Mouse (Mus musculus): ENCODE results near the gene Rbbp4. TPM values are rescaled to one million over a fixed set of nuclear protein-coding genes. Genes with fewer than 3 reads are reported as not detected.

The Rbbp4 gene
- polyA plus RNA-seq, 1 experiment, result 137 TPM

DNA sequence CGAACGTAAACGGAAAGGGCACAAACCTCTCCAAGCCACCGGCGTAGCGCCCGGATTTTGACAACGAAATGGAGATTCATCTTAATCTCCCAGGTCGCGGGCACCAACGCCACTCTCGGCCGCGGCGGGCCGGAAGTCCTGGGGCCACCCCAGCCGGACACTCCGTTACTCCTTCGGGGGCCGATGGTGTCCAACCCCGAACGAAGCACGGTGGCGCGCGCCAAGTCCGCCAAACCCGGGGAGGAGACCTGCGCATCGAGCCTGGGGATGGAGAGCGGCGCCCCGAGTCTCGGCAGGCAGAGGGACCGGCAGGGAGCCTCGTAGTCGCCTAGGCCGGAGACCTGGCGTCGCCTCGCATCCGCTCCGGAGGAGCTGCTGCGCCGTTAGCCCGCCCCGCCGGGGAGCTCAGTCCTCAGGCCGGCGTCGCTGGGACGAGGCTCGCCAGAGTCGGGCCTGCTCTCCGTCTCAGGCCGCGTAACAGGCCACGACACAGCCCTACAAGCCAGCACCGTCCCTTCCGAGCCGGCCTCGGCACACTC is 424 bp downstream of the Rbbp4 start:
- peaks cover 39% of the 10 kb centered on the region for H3K4me1 ChIP-seq (ENCODE audit: control insufficient read depth, insufficient read depth, low read length)
- H3K4me3 ChIP-seq (ENCODE audit: insufficient read depth, low read length), result peak overlapping the region; percentile 94
- peak overlapping the region; percentile 79 for H3K27ac ChIP-seq (ENCODE audit: insufficient read depth, low read depth, low read length)
- TF ChIP-seq CTCF (IDR thresholded peaks at IDR 0.05; ENCODE audit: low read depth, low read length) (no peak), POLR2A (IDR thresholded peaks at IDR 0.05; ENCODE audit: borderline replicate concordance, low read depth, low read length) (0 out of 2 replicates have a peak, but pooled peaks have one; percentile 75)

DNA sequence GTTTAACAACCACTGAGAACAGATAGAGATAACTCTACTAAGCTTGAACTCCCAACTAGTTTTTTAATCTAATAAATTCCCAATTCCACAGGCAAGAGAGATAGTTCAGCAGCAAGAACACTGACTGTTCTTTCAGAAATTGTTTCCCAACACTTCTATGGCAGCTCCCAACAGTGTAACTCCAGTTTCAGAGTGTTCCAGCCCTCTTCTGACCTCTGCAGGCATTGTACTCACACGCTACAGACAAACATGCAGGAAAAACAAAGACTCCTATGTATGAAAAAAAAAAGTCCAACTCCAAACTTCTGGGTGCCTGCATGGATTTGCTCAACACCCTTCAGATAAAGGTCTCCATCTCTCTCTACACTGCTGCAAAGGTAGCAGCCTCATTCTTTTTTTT is 2.3 kb downstream of the Rbbp4 start:
- H3K4me1 ChIP-seq (ENCODE audit: control insufficient read depth, insufficient read depth, low read length), result peaks cover 37% of the 10 kb centered on the region
- no peak for TF ChIP-seq POLR2A (IDR thresholded peaks at IDR 0.05; ENCODE audit: borderline replicate concordance, low read depth, low read length)
- no peak for TF ChIP-seq CTCF (IDR thresholded peaks at IDR 0.05; ENCODE audit: low read depth, low read length)
- no peak overlapping the region; the same call in 1 of the 2 replicates for H3K4me3 ChIP-seq (ENCODE audit: insufficient read depth, low read length)
- H3K27ac ChIP-seq (ENCODE audit: insufficient read depth, low read depth, low read length), result no peak overlapping the region

- H3K27ac ChIP-seq (ENCODE audit: insufficient read depth, low read depth, low read length), result no peak overlapping the region
- H3K4me1 ChIP-seq (ENCODE audit: control insufficient read depth, insufficient read depth, low read length), result peaks cover 21% of the 10 kb centered on the region
- TF ChIP-seq POLR2A (IDR thresholded peaks at IDR 0.05; ENCODE audit: borderline replicate concordance, low read depth, low read length), result no peak
- H3K4me3 ChIP-seq (ENCODE audit: insufficient read depth, low read length), result no peak overlapping the region
These were observed 9.0 kb downstream of the Rbbp4 start for GRCm38 (mm10) chr4:129326191-129326590.

DNA sequence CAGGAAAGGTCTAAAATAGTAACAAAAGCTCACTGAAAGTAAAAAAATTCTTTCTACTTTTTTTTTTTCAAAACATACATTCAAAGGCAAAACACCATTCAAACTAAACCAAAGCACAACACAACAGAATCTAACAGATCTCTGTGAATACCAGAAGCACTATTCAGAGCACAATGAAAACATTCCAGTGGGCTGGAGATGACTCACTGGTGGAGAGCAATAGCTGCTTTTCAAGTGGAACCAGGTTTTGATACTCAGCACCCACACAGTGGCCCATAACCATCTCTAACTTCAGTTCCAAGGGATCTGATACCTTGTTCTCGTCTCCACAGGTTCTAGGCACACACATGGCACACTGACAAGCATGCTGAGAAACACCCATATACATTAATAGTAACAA is 10.4 kb downstream of the Rbbp4 start:
- Histone ChIP-seq H3K4me1 (ENCODE audit: control insufficient read depth, insufficient read depth, low read length) (peaks cover 17% of the 10 kb centered on the region), H3K4me3 (ENCODE audit: insufficient read depth, low read length) (no peak overlapping the region), H3K27ac (ENCODE audit: insufficient read depth, low read depth, low read length) (no peak overlapping the region)
- no peak for TF ChIP-seq CTCF (IDR thresholded peaks at IDR 0.05; ENCODE audit: low read depth, low read length)

GRCm38 (mm10) chr4:129323491-129323890 is 11.7 kb downstream of the Rbbp4 start:
- Histone ChIP-seq H3K4me1 (ENCODE audit: control insufficient read depth, insufficient read depth, low read length) (peaks cover 16% of the 10 kb centered on the region), H3K27ac (ENCODE audit: insufficient read depth, low read depth, low read length) (no peak overlapping the region), H3K4me3 (ENCODE audit: insufficient read depth, low read length) (no peak overlapping the region)
- no peak for TF ChIP-seq CTCF (IDR thresholded peaks at IDR 0.05; ENCODE audit: low read depth, low read length)
- no peak for TF ChIP-seq POLR2A (IDR thresholded peaks at IDR 0.05; ENCODE audit: borderline replicate concordance, low read depth, low read length)

- H3K27ac ChIP-seq (ENCODE audit: insufficient read depth, low read depth, low read length), result no peak overlapping the region
- TF ChIP-seq CTCF (IDR thresholded peaks at IDR 0.05; ENCODE audit: low read depth, low read length) (no peak), POLR2A (IDR thresholded peaks at IDR 0.05; ENCODE audit: borderline replicate concordance, low read depth, low read length) (no peak)
These were observed 13.1 kb downstream of the Rbbp4 start for GRCm38 (mm10) chr4:129322042-129322441.

DNA sequence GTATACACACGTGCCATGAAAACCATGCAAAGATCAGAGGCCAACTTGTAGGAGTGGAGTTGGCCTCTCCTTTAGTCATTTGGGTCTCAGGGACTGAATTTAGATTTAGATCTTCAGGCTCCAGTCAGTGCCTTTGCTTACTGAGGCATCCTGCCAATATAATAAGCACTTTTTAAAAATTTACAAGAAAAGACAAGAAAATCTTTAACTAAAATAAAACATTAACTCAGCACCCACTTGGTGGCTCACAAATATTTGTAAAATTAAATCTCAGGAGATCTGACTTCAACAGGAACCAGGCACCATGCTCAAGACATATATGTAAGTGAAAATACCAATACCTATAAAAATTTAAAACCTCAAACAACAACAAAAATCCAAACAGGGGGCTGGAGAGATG is 14.3 kb downstream of the Rbbp4 start:
- Histone ChIP-seq H3K4me1 (ENCODE audit: control insufficient read depth, insufficient read depth, low read length) (peaks cover 12% of the 10 kb centered on the region), H3K27ac (ENCODE audit: insufficient read depth, low read depth, low read length) (no peak overlapping the region), H3K4me3 (ENCODE audit: insufficient read depth, low read length) (no peak overlapping the region)
- no peak for TF ChIP-seq CTCF (IDR thresholded peaks at IDR 0.05; ENCODE audit: low read depth, low read length)
- no peak for TF ChIP-seq POLR2A (IDR thresholded peaks at IDR 0.05; ENCODE audit: borderline replicate concordance, low read depth, low read length)

More at GRCm38 (mm10) chr4:129322042-129322441, 13.1 kb downstream of the Rbbp4 start:
- Histone ChIP-seq H3K4me3 (ENCODE audit: insufficient read depth, low read length) (no peak overlapping the region), H3K4me1 (ENCODE audit: control insufficient read depth, insufficient read depth, low read length) (peaks cover 16% of the 10 kb centered on the region)

DNA sequence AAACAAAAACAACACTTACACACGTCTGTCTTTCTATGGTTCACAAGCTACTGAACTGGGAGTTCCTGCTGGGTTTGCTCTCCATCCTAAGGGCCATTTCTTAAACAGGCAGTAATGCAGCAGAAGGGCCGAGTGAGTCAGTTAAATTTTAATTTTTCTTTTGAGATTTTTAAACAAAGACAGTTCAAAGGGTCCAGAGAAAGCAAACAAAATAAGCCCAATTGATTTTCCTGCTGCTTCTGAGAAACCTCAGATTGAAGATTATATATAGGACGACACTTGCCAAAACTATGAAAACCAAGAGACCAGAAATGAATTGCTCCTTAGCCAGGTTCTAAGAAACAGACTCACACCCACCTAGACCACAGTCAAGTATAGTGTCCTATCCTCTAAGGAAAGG is 21.3 kb downstream of the Rbbp4 start:
- no peak overlapping the region for H3K4me3 ChIP-seq (ENCODE audit: insufficient read depth, low read length)
- no peaks in the 10 kb centered on the region for H3K4me1 ChIP-seq (ENCODE audit: control insufficient read depth, insufficient read depth, low read length)
- no peak overlapping the region for H3K27ac ChIP-seq (ENCODE audit: insufficient read depth, low read depth, low read length)
- TF ChIP-seq CTCF (IDR thresholded peaks at IDR 0.05; ENCODE audit: low read depth, low read length) (no peak), POLR2A (IDR thresholded peaks at IDR 0.05; ENCODE audit: borderline replicate concordance, low read depth, low read length) (no peak)

DNA sequence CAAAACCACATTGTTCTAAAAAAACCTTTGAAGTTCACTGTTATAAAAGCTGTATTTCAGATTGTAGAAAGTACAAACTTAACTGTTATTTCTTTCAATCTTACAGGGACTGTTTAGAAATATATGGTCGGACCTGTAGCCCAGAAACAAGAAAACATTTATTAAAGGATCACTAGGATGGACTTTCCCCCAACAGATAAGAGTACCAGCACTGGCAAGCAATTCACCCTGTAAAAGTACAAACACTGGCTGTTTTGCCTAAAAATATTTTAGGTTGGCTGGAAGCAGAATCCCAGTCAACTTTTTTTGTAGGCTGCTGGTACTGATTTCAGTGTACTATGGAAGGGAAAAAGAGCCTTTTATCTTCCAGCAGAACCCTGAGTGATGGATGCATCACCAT is 27.2 kb downstream of the Rbbp4 start:
- no peaks in the 10 kb centered on the region for H3K4me1 ChIP-seq (ENCODE audit: control insufficient read depth, insufficient read depth, low read length)
- H3K27ac ChIP-seq (ENCODE audit: insufficient read depth, low read depth, low read length), result no peak overlapping the region
- no peak overlapping the region for H3K4me3 ChIP-seq (ENCODE audit: insufficient read depth, low read length)
- no peak for TF ChIP-seq POLR2A (IDR thresholded peaks at IDR 0.05; ENCODE audit: borderline replicate concordance, low read depth, low read length)
- TF ChIP-seq CTCF (IDR thresholded peaks at IDR 0.05; ENCODE audit: low read depth, low read length), result no peak

DNA sequence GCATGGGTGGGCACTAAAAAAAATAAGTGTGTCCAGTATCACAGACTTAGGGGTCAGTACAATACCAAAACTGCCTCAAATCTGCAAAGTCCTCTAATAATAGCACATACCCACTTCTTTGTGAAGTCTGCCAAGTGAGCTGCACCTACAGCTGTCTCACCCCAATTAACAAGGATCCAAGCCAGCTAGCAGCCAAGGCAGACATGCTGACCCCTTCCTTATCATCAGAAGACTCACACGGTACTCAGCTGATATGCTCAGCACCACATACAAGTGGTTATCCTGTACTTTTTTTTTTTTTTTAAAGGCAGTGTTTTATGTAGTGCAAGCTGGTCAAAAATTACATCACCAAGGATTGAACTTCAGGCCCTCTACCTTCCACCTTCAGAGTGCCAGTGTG is 30.9 kb downstream of the Rbbp4 start:
- H3K27ac ChIP-seq (ENCODE audit: insufficient read depth, low read depth, low read length), result no peak overlapping the region
- no peaks in the 10 kb centered on the region for H3K4me1 ChIP-seq (ENCODE audit: control insufficient read depth, insufficient read depth, low read length)
- TF ChIP-seq CTCF (IDR thresholded peaks at IDR 0.05; ENCODE audit: low read depth, low read length) (no peak), POLR2A (IDR thresholded peaks at IDR 0.05; ENCODE audit: borderline replicate concordance, low read depth, low read length) (no peak)
- no peak overlapping the region for H3K4me3 ChIP-seq (ENCODE audit: insufficient read depth, low read length)

- no peak overlapping the region for H3K4me3 ChIP-seq (ENCODE audit: insufficient read depth, low read length)
- H3K27ac ChIP-seq (ENCODE audit: insufficient read depth, low read depth, low read length), result no peak overlapping the region
- H3K4me1 ChIP-seq (ENCODE audit: control insufficient read depth, insufficient read depth, low read length), result no peaks in the 10 kb centered on the region
- TF ChIP-seq CTCF (IDR thresholded peaks at IDR 0.05; ENCODE audit: low read depth, low read length) (no peak), POLR2A (IDR thresholded peaks at IDR 0.05; ENCODE audit: borderline replicate concordance, low read depth, low read length) (no peak)
These were observed 31.4 kb downstream of the Rbbp4 start for GRCm38 (mm10) chr4:129303816-129304215.
